In the genomic region with DNA sequence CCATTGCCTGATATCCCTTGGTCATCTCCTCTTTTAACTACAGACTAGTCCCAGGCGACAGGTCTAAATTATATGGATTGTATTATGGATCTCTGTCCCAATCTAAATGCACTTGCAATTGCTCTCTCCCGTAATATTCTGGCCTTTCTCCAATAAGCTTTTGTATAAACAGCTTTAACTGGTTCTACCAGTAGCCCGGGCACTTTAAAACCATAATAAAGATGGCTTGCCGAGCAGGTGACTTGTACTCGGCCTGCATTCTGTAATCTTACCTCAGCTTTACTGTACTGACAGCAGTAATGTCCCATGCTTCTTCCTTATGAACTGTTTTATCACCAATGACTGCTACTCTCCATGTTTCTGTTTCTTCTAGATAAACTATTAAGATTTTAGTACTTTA, we compare ENCODE assay signal across 22 mouse cellular contexts. TPM values are rescaled to one million over a fixed set of nuclear protein-coding genes. Genes with fewer than 3 reads are reported as not detected.
"Had no signal": no experiment of that assay in that cellular context is flagged by ENCODE, and none has a peak within 500 bp of the region (broad histone marks: within the 10 kb centered on the region; RNA-seq: fewer than 3 reads in every experiment).

No protein-coding gene starts in this region.

- H3K4me3 ChIP-seq: kidney, embryonic 15.5 days; layer of hippocampus, adult 2 months; liver, embryonic 13.5 days; megakaryocyte, embryonic 14.5 days; midbrain, embryonic 10.5 days; midbrain, embryonic 13.5 days; myocyte; neural tube, embryonic 13.5 days; stomach, embryonic 15.5 days had no signal

- DNase-seq: kidney, adult 11 months; kidney, adult 8-10 months; kidney, postnatal 14 days; kidney, postnatal 4 days; layer of hippocampus, adult 9-11 months; liver, embryonic 13.5 days; lung, adult 2 months; retina, postnatal 1 day; right cerebral cortex, postnatal 25 days; spleen, adult 18-20 months; thymus, postnatal 36 days had no signal

- H3K9ac ChIP-seq: kidney, embryonic 15.5 days; liver, embryonic 13.5 days; midbrain, embryonic 13.5 days; neural tube, embryonic 13.5 days; stomach, embryonic 15.5 days had no signal

- H3K27me3 ChIP-seq: kidney, embryonic 15.5 days; midbrain, embryonic 13.5 days; neural tube, embryonic 13.5 days; stomach, embryonic 15.5 days had no signal

- H3K27ac ChIP-seq: kidney, embryonic 15.5 days; layer of hippocampus, adult 2 months; liver, embryonic 13.5 days; midbrain, embryonic 10.5 days; midbrain, embryonic 13.5 days; neural tube, embryonic 13.5 days; stomach, embryonic 15.5 days had no signal

- ATAC-seq: midbrain, embryonic 13.5 days; midbrain, embryonic 16.5 days had no signal

- H3K9me3 ChIP-seq: kidney, embryonic 15.5 days; liver, embryonic 13.5 days; megakaryocyte, embryonic 14.5 days; midbrain, embryonic 10.5 days; midbrain, embryonic 13.5 days; neural tube, embryonic 13.5 days; stomach, embryonic 15.5 days had no signal

- H3K36me3 ChIP-seq: kidney, embryonic 15.5 days; liver, embryonic 13.5 days; midbrain, embryonic 10.5 days; midbrain, embryonic 13.5 days; neural tube, embryonic 13.5 days; stomach, embryonic 15.5 days had no signal

- H3K4me1 ChIP-seq: kidney, embryonic 15.5 days; liver, embryonic 13.5 days; megakaryocyte, embryonic 14.5 days; midbrain, embryonic 10.5 days; midbrain, embryonic 13.5 days; neural tube, embryonic 13.5 days; stomach, embryonic 15.5 days had no signal

- H3K4me2 ChIP-seq: kidney, embryonic 15.5 days; liver, embryonic 13.5 days; midbrain, embryonic 13.5 days; neural tube, embryonic 13.5 days; stomach, embryonic 15.5 days had no signal

RNA-seq across cellular contexts. Expression of gene Mark1, which starts 7.7 kb away (rescaled TPM):
- total RNA-seq: monocyte, adult 5-6 weeks; neutrophil, adult 5-6 weeks had no signal
- polyA plus RNA-seq: myocyte had no signal
